8 mouse cellular contexts compared by ENCODE assay signal in genomic region chr1:152090564-152091545, GRCm38 (mm10). TPM values are rescaled to one million over a fixed set of nuclear protein-coding genes. Genes with fewer than 3 reads are reported as not detected.
DNase-seq lines count a peak whose midpoint lies in the region; ATAC-seq lines count a peak whose summit lies in the region.

No protein-coding gene starts in this region.

- ATAC-seq in limb, embryonic 15.5 days (ENCODE audit: insufficient number of reproducible peaks, low FRiP score, low TSS enrichment, low read depth), result peak; percentile 72
- ATAC-seq in midbrain, embryonic 16.5 days, result peak; percentile 85

- H3K9ac ChIP-seq in limb, embryonic 15.5 days, result peak overlapping the region; percentile 93
- peak overlapping the region; percentile 96 for H3K9ac ChIP-seq in midbrain, embryonic 16.5 days (ENCODE audit: low read depth, low read length)

- no peaks in the 10 kb centered on the region for H3K9me3 ChIP-seq in limb, embryonic 15.5 days
- no peaks in the 10 kb centered on the region for H3K9me3 ChIP-seq in midbrain, embryonic 16.5 days (replicated peaks; ENCODE audit: control insufficient read depth, low read length, poor library complexity, severe bottlenecking)

- 4% methylated on average over 36 of the region's 36 CpGs for WGBS in limb, embryonic 15.5 days
- under 1% methylated on average over 36 of the region's 36 CpGs for WGBS in midbrain, embryonic 16.5 days

- H3K4me3 ChIP-seq in limb, embryonic 15.5 days, result peak overlapping the region; percentile 89
- H3K4me3 ChIP-seq in midbrain, embryonic 16.5 days (ENCODE audit: low read depth, low read length), result peak overlapping the region; percentile 89

- peak overlapping the region; percentile 95 for H3K27ac ChIP-seq in limb, embryonic 15.5 days
- peak overlapping the region; percentile 99 for H3K27ac ChIP-seq in midbrain, embryonic 16.5 days (ENCODE audit: low read length)

- H3K36me3 ChIP-seq in limb, embryonic 15.5 days, result no peaks in the 10 kb centered on the region
- no peaks in the 10 kb centered on the region for H3K36me3 ChIP-seq in midbrain, embryonic 16.5 days (ENCODE audit: control insufficient read depth, insufficient read depth, low read length)

- H3K4me2 ChIP-seq in limb, embryonic 15.5 days, result peak overlapping the region; percentile 87
- H3K4me2 ChIP-seq in midbrain, embryonic 16.5 days (ENCODE audit: low read length), result peak overlapping the region; percentile 83

- peaks cover 37% of the 10 kb centered on the region for H3K4me1 ChIP-seq in limb, embryonic 15.5 days
- peaks cover 39% of the 10 kb centered on the region for H3K4me1 ChIP-seq in midbrain, embryonic 16.5 days (ENCODE audit: control insufficient read depth, insufficient read depth, low read length)

- H3K27me3 ChIP-seq in limb, embryonic 15.5 days, result no peaks in the 10 kb centered on the region
- H3K27me3 ChIP-seq in midbrain, embryonic 16.5 days (ENCODE audit: control insufficient read depth, insufficient read depth, low read depth, low read length), result no peaks in the 10 kb centered on the region

- DNase-seq in 3T3-L1 (ENCODE audit: low read depth, low spot score) (peak; percentile 37), ZHBTc4 (ENCODE audit: low read depth, low spot score) (peak; percentile 88)
- peak; percentile 73 for DNase-seq in embryo, embryonic 10.5 days (ENCODE audit: low spot score)
- DNase-seq in heart, adult 18-20 months, result peak; percentile 65 to 73
- DNase-seq in kidney, adult 11 months, result peak; percentile 13
- peak; percentile 58 for DNase-seq in telencephalon, adult 2 months (ENCODE audit: low read depth, low spot score)

RNA-seq across cellular contexts. Expression of gene 1700025G04Rik, which starts 0.9 kb away (rescaled TPM):
- 10 to 100 TPM; 38.9 to 41.0 TPM for total RNA-seq in heart, adult 18-20 months (2021)
- polyA plus RNA-seq in limb, embryonic 15.5 days (2015; fragmentation: Nextera tagmentation; extraction: Ambion mirVana), result 39.7 and 40.3 TPM in 2 replicates
- polyA plus RNA-seq in midbrain, embryonic 16.5 days (2015; fragmentation: Nextera tagmentation; extraction: Ambion mirVana), result 27.3 and 28.5 TPM in 2 replicates

Comparison
In these comparisons a context has a peak if more than half of its experiments do, and no peak if none do; other contexts are left out.
1. Peak in every context shown above with its lines: DNase-seq, ATAC-seq, H3K4me3 ChIP-seq and H3K27ac ChIP-seq.
2. DNase-seq: peak in every context shown above with its lines; median percentile 88 in ZHBTc4; 73 in embryo, embryonic 10.5 days; 69 in heart, adult 18-20 months; 58 in telencephalon, adult 2 months; 37 in 3T3-L1; 13 in kidney, adult 11 months.